Mouse (Mus musculus): ENCODE measurements at regions not wholly inside any gene's neighbourhood (a gene's known extent, or its start where the extent isn't known, plus 50 kb on each side); places are given as distances from the start of the nearest gene placed in this dataset.

DNA sequence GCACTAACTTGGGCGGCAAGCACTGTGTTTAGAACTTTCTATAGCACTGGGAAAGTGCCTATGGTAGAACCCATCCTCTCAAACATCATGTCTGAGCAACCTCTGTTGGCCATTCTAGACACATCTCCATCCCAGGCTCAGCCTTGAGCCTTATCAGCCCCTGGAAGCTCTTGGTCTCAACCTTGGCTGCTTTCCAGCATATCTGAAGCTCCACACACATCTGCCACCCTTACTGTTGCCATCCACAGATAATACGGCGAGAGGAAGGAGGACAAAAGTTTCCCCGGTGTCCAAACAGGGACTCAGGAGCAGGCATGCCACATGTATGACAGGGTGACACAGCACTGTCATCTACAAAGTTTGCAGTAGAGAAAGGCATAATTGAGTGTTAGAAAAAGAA lies 71.4 kb upstream of the Lmcd1 start:
- Histone ChIP-seq H3K9me3 (replicated peaks; ENCODE audit: control insufficient read depth, low read length) (no peaks in the 10 kb centered on the region), H3K4me2 (ENCODE audit: low read length) (no peak overlapping the region), H3K4me3 (ENCODE audit: low read depth, low read length) (no peak overlapping the region), H3K9ac (ENCODE audit: low read length) (no peak overlapping the region), H3K27me3 (replicated peaks; ENCODE audit: control insufficient read depth, insufficient read depth, low read length) (no peaks in the 10 kb centered on the region), H3K27ac (ENCODE audit: low read depth, low read length) (no peak overlapping the region), H3K4me1 (ENCODE audit: control insufficient read depth, insufficient read depth, low read length) (no peaks in the 10 kb centered on the region), H3K36me3 (ENCODE audit: control insufficient read depth, insufficient read depth, low read length) (no peaks in the 10 kb centered on the region)
- WGBS, result 85% methylated on average over 4 of the region's 4 CpGs
- DNase-seq (ENCODE audit: low spot score), result no peak
- ATAC-seq, result no peak

GRCm38 (mm10) chr6:112203321-112203720 lies 70.2 kb upstream of the Lmcd1 start:
- H3K9ac ChIP-seq (ENCODE audit: low read length), result no peak overlapping the region
- no peak overlapping the region for H3K4me3 ChIP-seq (ENCODE audit: low read depth, low read length)
- no peak overlapping the region for H3K4me2 ChIP-seq (ENCODE audit: low read length)
- no peaks in the 10 kb centered on the region for H3K36me3 ChIP-seq (ENCODE audit: control insufficient read depth, insufficient read depth, low read length)
- ATAC-seq (no peak), DNase-seq (ENCODE audit: low spot score) (no peak)
- H3K4me1 ChIP-seq (ENCODE audit: control insufficient read depth, insufficient read depth, low read length), result no peaks in the 10 kb centered on the region
- no peak overlapping the region for H3K27ac ChIP-seq (ENCODE audit: low read depth, low read length)
- no peaks in the 10 kb centered on the region for H3K9me3 ChIP-seq (replicated peaks; ENCODE audit: control insufficient read depth, low read length)
- no peaks in the 10 kb centered on the region for H3K27me3 ChIP-seq (replicated peaks; ENCODE audit: control insufficient read depth, insufficient read depth, low read length)
- WGBS, result 21% methylated on average over 2 of the region's 2 CpGs

DNA sequence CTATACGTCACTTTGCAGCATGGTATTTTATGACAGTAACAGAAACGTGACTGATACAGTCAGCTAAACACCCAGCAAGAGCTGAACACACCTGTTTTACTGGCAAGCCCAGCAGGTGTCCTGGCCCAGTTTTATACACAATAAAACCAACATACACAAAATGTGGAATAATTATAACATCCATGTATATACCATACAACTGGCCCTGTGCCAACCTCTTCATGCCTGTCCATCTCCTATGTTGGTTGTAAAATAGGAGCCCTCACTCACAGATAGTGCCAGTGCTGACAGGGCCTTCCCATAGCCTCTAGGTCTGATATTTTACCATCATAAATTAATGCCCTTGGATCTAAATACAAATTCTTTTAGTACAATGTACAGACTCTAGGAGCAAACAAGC lies 68.6 kb upstream of the Lmcd1 start:
- Histone ChIP-seq H3K36me3 (ENCODE audit: control insufficient read depth, insufficient read depth, low read length) (no peaks in the 10 kb centered on the region), H3K27me3 (replicated peaks; ENCODE audit: control insufficient read depth, insufficient read depth, low read length) (no peaks in the 10 kb centered on the region), H3K4me3 (ENCODE audit: low read depth, low read length) (no peak overlapping the region), H3K27ac (ENCODE audit: low read depth, low read length) (no peak overlapping the region), H3K9ac (ENCODE audit: low read length) (no peak overlapping the region), H3K4me1 (ENCODE audit: control insufficient read depth, insufficient read depth, low read length) (no peaks in the 10 kb centered on the region; the same call in 1 of the 2 replicates), H3K9me3 (replicated peaks; ENCODE audit: control insufficient read depth, low read length) (no peaks in the 10 kb centered on the region), H3K4me2 (ENCODE audit: low read length) (no peak overlapping the region)
- WGBS, result 83% methylated on average over 2 of the region's 2 CpGs
- ATAC-seq (no peak), DNase-seq (ENCODE audit: low spot score) (no peak)

GRCm38 (mm10) chr6:112205420-112205995 lies 68.0 kb upstream of the Lmcd1 start:
- no peak for DNase-seq (ENCODE audit: low spot score)
- WGBS, result 93% methylated on average over 11 of the region's 11 CpGs

GRCm38 (mm10) chr6:112207229-112207628 lies 66.3 kb upstream of the Lmcd1 start:
- H3K36me3 ChIP-seq (ENCODE audit: control insufficient read depth, insufficient read depth, low read length), result no peaks in the 10 kb centered on the region
- no peak overlapping the region for H3K4me3 ChIP-seq (ENCODE audit: low read depth, low read length)
- H3K4me2 ChIP-seq (ENCODE audit: low read length), result no peak overlapping the region
- H3K27me3 ChIP-seq (replicated peaks; ENCODE audit: control insufficient read depth, insufficient read depth, low read length), result no peaks in the 10 kb centered on the region
- no peaks in the 10 kb centered on the region for H3K9me3 ChIP-seq (replicated peaks; ENCODE audit: control insufficient read depth, low read length)
- DNase-seq (ENCODE audit: low spot score) (peak; percentile 84), ATAC-seq (peak; percentile 73)
- WGBS, result 41% methylated on average over 5 of the region's 5 CpGs
- H3K4me1 ChIP-seq (ENCODE audit: control insufficient read depth, insufficient read depth, low read length), result peaks cover 6% of the 10 kb centered on the region; the same call in 1 of the 2 replicates
- H3K9ac ChIP-seq (ENCODE audit: low read length), result no peak overlapping the region
- H3K27ac ChIP-seq (ENCODE audit: low read depth, low read length), result no peak overlapping the region

More at GRCm38 (mm10) chr6:112205420-112205995, 68.0 kb upstream of the Lmcd1 start:
- Histone ChIP-seq H3K27me3 (replicated peaks; ENCODE audit: control insufficient read depth, insufficient read depth, low read length) (no peaks in the 10 kb centered on the region), H3K9ac (ENCODE audit: low read length) (no peak overlapping the region), H3K36me3 (ENCODE audit: control insufficient read depth, insufficient read depth, low read length) (no peaks in the 10 kb centered on the region), H3K4me1 (ENCODE audit: control insufficient read depth, insufficient read depth, low read length) (peaks cover 4% of the 10 kb centered on the region; the same call in 1 of the 2 replicates), H3K9me3 (replicated peaks; ENCODE audit: control insufficient read depth, low read length) (no peaks in the 10 kb centered on the region), H3K27ac (ENCODE audit: low read depth, low read length) (no peak overlapping the region), H3K4me2 (ENCODE audit: low read length) (no peak overlapping the region), H3K4me3 (ENCODE audit: low read depth, low read length) (no peak overlapping the region)
- no peak for ATAC-seq

- Histone ChIP-seq H3K9ac (ENCODE audit: low read length) (no peak overlapping the region), H3K27me3 (replicated peaks; ENCODE audit: control insufficient read depth, insufficient read depth, low read length) (no peaks in the 10 kb centered on the region), H3K36me3 (ENCODE audit: control insufficient read depth, insufficient read depth, low read length) (no peaks in the 10 kb centered on the region), H3K4me2 (ENCODE audit: low read length) (no peak overlapping the region), H3K4me3 (ENCODE audit: low read depth, low read length) (no peak overlapping the region), H3K9me3 (replicated peaks; ENCODE audit: control insufficient read depth, low read length) (no peaks in the 10 kb centered on the region), H3K27ac (ENCODE audit: low read depth, low read length) (peak overlapping the region; percentile 6; the same call in 1 of the 2 replicates), H3K4me1 (ENCODE audit: control insufficient read depth, insufficient read depth, low read length) (peaks cover 6% of the 10 kb centered on the region; the same call in 1 of the 2 replicates)
- ATAC-seq (peak; percentile 87), DNase-seq (ENCODE audit: low spot score) (peak; percentile 76)
- WGBS, result 33% methylated on average over 8 of the region's 8 CpGs
Observed at GRCm38 (mm10) chr6:112210238-112210950, 63.2 kb upstream of the Lmcd1 start.

- Histone ChIP-seq H3K4me3 (ENCODE audit: low read depth, low read length) (no peak overlapping the region), H3K4me2 (ENCODE audit: low read length) (no peak overlapping the region), H3K36me3 (ENCODE audit: control insufficient read depth, insufficient read depth, low read length) (no peaks in the 10 kb centered on the region), H3K9me3 (replicated peaks; ENCODE audit: control insufficient read depth, low read length) (no peaks in the 10 kb centered on the region), H3K27ac (ENCODE audit: low read depth, low read length) (no peak overlapping the region), H3K27me3 (replicated peaks; ENCODE audit: control insufficient read depth, insufficient read depth, low read length) (no peaks in the 10 kb centered on the region), H3K9ac (ENCODE audit: low read length) (no peak overlapping the region), H3K4me1 (ENCODE audit: control insufficient read depth, insufficient read depth, low read length) (no peaks in the 10 kb centered on the region)
- ATAC-seq (no peak), DNase-seq (ENCODE audit: low spot score) (no peak)
- 88% methylated on average over 3 of the region's 3 CpGs for WGBS
Observed at GRCm38 (mm10) chr6:112216868-112217267, 56.7 kb upstream of the Lmcd1 start.

- Histone ChIP-seq H3K27me3 (replicated peaks; ENCODE audit: control insufficient read depth, insufficient read depth, low read length) (no peaks in the 10 kb centered on the region), H3K9me3 (replicated peaks; ENCODE audit: control insufficient read depth, low read length) (no peaks in the 10 kb centered on the region), H3K4me3 (ENCODE audit: low read depth, low read length) (no peak overlapping the region), H3K4me1 (ENCODE audit: control insufficient read depth, insufficient read depth, low read length) (no peaks in the 10 kb centered on the region), H3K4me2 (ENCODE audit: low read length) (no peak overlapping the region), H3K36me3 (ENCODE audit: control insufficient read depth, insufficient read depth, low read length) (no peaks in the 10 kb centered on the region), H3K9ac (ENCODE audit: low read length) (no peak overlapping the region), H3K27ac (ENCODE audit: low read depth, low read length) (no peak overlapping the region)
- ATAC-seq (no peak), DNase-seq (ENCODE audit: low spot score) (peak; percentile 19)
- WGBS, result 43% methylated on average over 1 of the region's 1 CpGs
Observed at GRCm38 (mm10) chr6:112218248-112218647, 55.3 kb upstream of the Lmcd1 start.

DNA sequence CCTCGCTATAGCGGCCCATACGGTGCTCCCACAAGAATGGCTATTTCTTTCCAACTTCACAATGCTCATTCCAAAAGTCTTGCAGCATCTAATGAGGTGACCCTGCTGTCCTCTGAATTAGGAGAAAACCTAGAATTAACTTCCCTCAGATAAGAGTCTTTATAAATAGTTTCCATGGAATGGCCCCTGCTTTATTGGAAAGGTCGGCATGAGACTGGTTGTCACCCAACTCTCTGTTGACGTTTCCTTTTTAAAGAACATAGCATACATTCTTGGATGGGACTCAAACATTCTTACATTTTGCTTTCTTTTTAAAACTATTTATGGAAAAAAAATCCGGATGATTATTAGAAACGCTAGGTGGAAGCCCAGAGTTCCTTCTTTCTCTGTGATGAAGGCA lies 53.9 kb upstream of the Lmcd1 start:
- Histone ChIP-seq H3K9ac (ENCODE audit: low read length) (no peak overlapping the region), H3K4me2 (ENCODE audit: low read length) (no peak overlapping the region), H3K36me3 (ENCODE audit: control insufficient read depth, insufficient read depth, low read length) (no peaks in the 10 kb centered on the region), H3K9me3 (replicated peaks; ENCODE audit: control insufficient read depth, low read length) (no peaks in the 10 kb centered on the region), H3K4me3 (ENCODE audit: low read depth, low read length) (no peak overlapping the region), H3K4me1 (ENCODE audit: control insufficient read depth, insufficient read depth, low read length) (no peaks in the 10 kb centered on the region), H3K27ac (ENCODE audit: low read depth, low read length) (no peak overlapping the region), H3K27me3 (replicated peaks; ENCODE audit: control insufficient read depth, insufficient read depth, low read length) (no peaks in the 10 kb centered on the region)
- ATAC-seq (no peak), DNase-seq (ENCODE audit: low spot score) (no peak)
- 94% methylated on average over 7 of the region's 7 CpGs for WGBS

Measured in forebrain, embryonic 14.5 days (tissue).